Mouse (Mus musculus): ENCODE results near the gene Map2k6. TPM values are rescaled to one million over a fixed set of nuclear protein-coding genes. Genes with fewer than 3 reads are reported as not detected.

The Map2k6 gene
- polyA plus RNA-seq, 1 experiment from 2014 or later, result 44.7 TPM

DNA sequence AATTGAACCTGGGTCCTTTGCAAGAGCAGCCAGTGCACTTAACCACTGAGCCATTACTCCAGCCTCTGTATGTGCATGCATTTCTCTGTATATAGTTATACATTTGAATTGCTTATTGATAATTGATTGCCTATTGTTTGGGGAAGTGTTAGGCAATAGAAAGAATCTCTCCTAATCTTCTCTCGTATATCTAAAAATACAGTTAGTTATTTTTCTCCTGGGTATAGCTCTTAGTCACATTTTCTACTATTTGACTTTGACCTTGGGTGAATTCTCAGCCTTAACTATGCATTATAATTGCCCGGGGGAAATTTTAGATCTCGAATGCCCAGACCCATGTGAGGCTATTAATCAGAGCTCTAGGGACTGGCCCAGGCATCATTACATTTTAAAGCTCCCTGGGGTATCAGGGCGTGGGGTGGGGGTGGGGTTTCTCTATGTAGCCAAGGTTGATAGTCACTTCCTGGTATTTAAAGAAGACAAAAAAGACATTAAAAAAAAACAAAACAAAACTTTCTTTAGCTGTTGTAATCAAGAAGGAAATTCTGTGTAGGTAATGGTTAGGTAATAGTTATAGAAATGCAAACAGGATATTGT is 39.9 kb downstream of the Map2k6 start:
- 87% methylated on average over 4 of the region's 4 CpGs for WGBS
- Histone ChIP-seq H3K4me1 (peaks cover 13% of the 10 kb centered on the region), H3K4me3 (no peak overlapping the region), H3K9me3 (replicated peaks) (no peaks in the 10 kb centered on the region; the same call in none of the 2 replicates), H3K27ac (no peak overlapping the region), H3K27me3 (no peaks in the 10 kb centered on the region), H3K9ac (no peak overlapping the region), H3K36me3 (ENCODE audit: poor library complexity, severe bottlenecking) (peaks cover 18% of the 10 kb centered on the region; the same call in 1 of the 2 replicates), H3K4me2 (no peak overlapping the region)
- no peak for ATAC-seq

- WGBS, result 69% methylated on average over 7 of the region's 7 CpGs
- Histone ChIP-seq H3K4me1 (peaks cover 13% of the 10 kb centered on the region), H3K9me3 (replicated peaks) (no peaks in the 10 kb centered on the region; the same call in none of the 2 replicates), H3K9ac (no peak overlapping the region), H3K36me3 (ENCODE audit: poor library complexity, severe bottlenecking) (peaks cover 18% of the 10 kb centered on the region; the same call in 1 of the 2 replicates), H3K4me3 (no peak overlapping the region), H3K27ac (no peak overlapping the region), H3K4me2 (no peak overlapping the region), H3K27me3 (no peaks in the 10 kb centered on the region)
- ATAC-seq, result no peak
These were observed 40.4 kb downstream of the Map2k6 start for GRCm38 (mm10) chr11:110439354-110439753.

DNA sequence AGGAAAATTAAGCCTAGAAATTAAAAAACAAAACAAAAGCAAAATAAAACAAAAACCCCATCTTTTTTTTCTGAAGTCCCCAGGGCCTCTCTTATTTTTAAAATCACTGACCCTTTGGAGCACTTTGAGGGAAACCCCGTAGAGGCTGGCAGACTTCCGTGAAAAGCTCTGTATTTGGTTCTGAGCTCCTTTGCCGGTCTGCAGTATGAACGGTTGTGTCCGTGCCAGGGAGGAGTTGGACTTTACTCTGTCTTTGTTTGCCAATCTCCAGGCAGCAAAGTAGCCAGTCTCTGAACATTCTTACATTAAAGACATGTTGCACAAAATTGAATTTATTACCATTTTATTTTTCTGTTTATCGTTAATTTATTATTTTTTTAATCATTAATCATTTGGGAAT is 45.7 kb downstream of the Map2k6 start:
- WGBS, result 75% methylated on average over 6 of the region's 6 CpGs
- Histone ChIP-seq H3K4me1 (peaks cover 19% of the 10 kb centered on the region), H3K4me2 (no peak overlapping the region), H3K9me3 (replicated peaks) (no peaks in the 10 kb centered on the region; the same call in none of the 2 replicates), H3K4me3 (no peak overlapping the region), H3K27me3 (0 out of 2 replicates have a peak, but pooled peaks cover 7% of the 10 kb centered on the region), H3K9ac (no peak overlapping the region), H3K36me3 (ENCODE audit: poor library complexity, severe bottlenecking) (0 out of 2 replicates have a peak, but pooled peaks cover 12% of the 10 kb centered on the region), H3K27ac (no peak overlapping the region)
- no peak for ATAC-seq

- H3K36me3 ChIP-seq (ENCODE audit: poor library complexity, severe bottlenecking), result 0 out of 2 replicates have a peak, but pooled peaks cover under 1% of the 10 kb centered on the region
- 0 out of 2 replicates have a peak, but pooled peaks cover 7% of the 10 kb centered on the region for H3K27me3 ChIP-seq
- H3K9ac ChIP-seq, result peak overlapping the region; percentile 7
- no peaks in the 10 kb centered on the region for H3K9me3 ChIP-seq (replicated peaks)
- peak overlapping the region; percentile 46 for H3K4me2 ChIP-seq
- H3K27ac ChIP-seq, result peak overlapping the region; percentile 14; the same call in 1 of the 2 replicates
- ATAC-seq, result no peak
- no peak overlapping the region; the same call in 1 of the 2 replicates for H3K4me3 ChIP-seq
- 10% methylated on average over 7 of the region's 7 CpGs for WGBS
- peaks cover 28% of the 10 kb centered on the region for H3K4me1 ChIP-seq
These were observed 49.3 kb downstream of the Map2k6 start for GRCm38 (mm10) chr11:110448131-110448725.

- Histone ChIP-seq H3K9me3 (replicated peaks) (no peaks in the 10 kb centered on the region), H3K27me3 (0 out of 2 replicates have a peak, but pooled peaks cover 7% of the 10 kb centered on the region), H3K27ac (no peak overlapping the region), H3K4me3 (peak overlapping the region; percentile 23), H3K4me2 (peak overlapping the region; percentile 46), H3K9ac (peak overlapping the region; percentile 7), H3K4me1 (peaks cover 28% of the 10 kb centered on the region), H3K36me3 (ENCODE audit: poor library complexity, severe bottlenecking) (0 out of 2 replicates have a peak, but pooled peaks cover 5% of the 10 kb centered on the region)
- ATAC-seq, result no peak
- WGBS, result 2% methylated on average over 12 of the region's 12 CpGs
These were observed 49.8 kb downstream of the Map2k6 start for GRCm38 (mm10) chr11:110448726-110449161.

- no peak for ATAC-seq
- 0 out of 2 replicates have a peak, but pooled peaks cover 7% of the 10 kb centered on the region for H3K27me3 ChIP-seq
- peak overlapping the region; percentile 7 for H3K9ac ChIP-seq
- H3K4me2 ChIP-seq, result peak overlapping the region; percentile 46
- H3K36me3 ChIP-seq (ENCODE audit: poor library complexity, severe bottlenecking), result 0 out of 2 replicates have a peak, but pooled peaks cover 5% of the 10 kb centered on the region
- H3K27ac ChIP-seq, result no peak overlapping the region
- H3K4me3 ChIP-seq, result peak overlapping the region; percentile 23
- peaks cover 28% of the 10 kb centered on the region for H3K4me1 ChIP-seq
- H3K9me3 ChIP-seq (replicated peaks), result no peaks in the 10 kb centered on the region
- 6% methylated on average over 11 of the region's 11 CpGs for WGBS
These were observed 50.3 kb downstream of the Map2k6 start for GRCm38 (mm10) chr11:110449183-110449582.

- H3K9ac ChIP-seq, result no peak overlapping the region
- H3K9me3 ChIP-seq (replicated peaks), result no peaks in the 10 kb centered on the region
- H3K4me2 ChIP-seq, result no peak overlapping the region
- no peak overlapping the region for H3K4me3 ChIP-seq
- peaks cover 32% of the 10 kb centered on the region for H3K4me1 ChIP-seq
- 69% methylated on average over 15 of the region's 15 CpGs for WGBS
- H3K36me3 ChIP-seq (ENCODE audit: poor library complexity, severe bottlenecking), result 0 out of 2 replicates have a peak, but pooled peaks cover 5% of the 10 kb centered on the region
- 0 out of 2 replicates have a peak, but pooled peaks cover 7% of the 10 kb centered on the region for H3K27me3 ChIP-seq
- no peak overlapping the region for H3K27ac ChIP-seq
- peak; percentile 25 for ATAC-seq
These were observed 51.3 kb downstream of the Map2k6 start for GRCm38 (mm10) chr11:110450091-110450757.

- Histone ChIP-seq H3K27me3 (0 out of 2 replicates have a peak, but pooled peaks cover 7% of the 10 kb centered on the region), H3K9me3 (replicated peaks) (no peaks in the 10 kb centered on the region), H3K36me3 (ENCODE audit: poor library complexity, severe bottlenecking) (0 out of 2 replicates have a peak, but pooled peaks cover 5% of the 10 kb centered on the region), H3K4me2 (no peak overlapping the region), H3K4me1 (peaks cover 34% of the 10 kb centered on the region), H3K4me3 (no peak overlapping the region), H3K9ac (no peak overlapping the region), H3K27ac (no peak overlapping the region)
- 87% methylated on average over 4 of the region's 4 CpGs for WGBS
- no peak for ATAC-seq
These were observed 51.8 kb downstream of the Map2k6 start for GRCm38 (mm10) chr11:110450758-110451121.

DNA sequence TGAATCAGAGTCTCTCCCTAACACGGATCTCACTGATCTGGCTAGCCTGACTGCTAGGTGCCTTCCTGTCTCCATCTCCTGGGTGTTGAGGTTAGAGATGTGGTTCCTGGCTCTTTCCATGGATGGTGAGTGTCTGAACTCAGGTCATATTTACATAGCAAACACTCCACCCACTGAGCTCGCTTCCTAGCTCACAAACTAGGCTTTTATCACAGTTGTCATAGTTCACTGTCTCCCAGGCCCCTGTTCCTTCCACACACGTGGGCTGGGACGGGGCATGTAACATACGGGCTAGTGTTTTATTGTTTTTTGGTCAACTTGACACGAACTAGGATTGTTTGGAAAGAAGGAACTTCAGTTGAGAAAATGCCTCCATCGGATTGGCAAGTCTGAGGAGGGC is 52.7 kb downstream of the Map2k6 start:
- Histone ChIP-seq H3K27me3 (0 out of 2 replicates have a peak, but pooled peaks cover 4% of the 10 kb centered on the region), H3K9ac (no peak overlapping the region), H3K4me1 (peaks cover 38% of the 10 kb centered on the region), H3K4me3 (no peak overlapping the region), H3K9me3 (replicated peaks) (no peaks in the 10 kb centered on the region), H3K36me3 (ENCODE audit: poor library complexity, severe bottlenecking) (0 out of 2 replicates have a peak, but pooled peaks cover 5% of the 10 kb centered on the region), H3K27ac (no peak overlapping the region), H3K4me2 (no peak overlapping the region)
- no peak for ATAC-seq
- 93% methylated on average over 7 of the region's 7 CpGs for WGBS

- H3K27me3 ChIP-seq, result no peaks in the 10 kb centered on the region
- WGBS, result 94% methylated on average over 5 of the region's 5 CpGs
- H3K9me3 ChIP-seq (replicated peaks), result no peaks in the 10 kb centered on the region
- H3K27ac ChIP-seq, result no peak overlapping the region
- H3K4me3 ChIP-seq, result no peak overlapping the region
- H3K36me3 ChIP-seq (ENCODE audit: poor library complexity, severe bottlenecking), result 0 out of 2 replicates have a peak, but pooled peaks cover 5% of the 10 kb centered on the region
- no peak overlapping the region for H3K4me2 ChIP-seq
- ATAC-seq, result no peak
- H3K9ac ChIP-seq, result no peak overlapping the region
- H3K4me1 ChIP-seq, result peaks cover 32% of the 10 kb centered on the region
These were observed 54.7 kb downstream of the Map2k6 start for GRCm38 (mm10) chr11:110453445-110454154.

- H3K9me3 ChIP-seq (replicated peaks), result no peaks in the 10 kb centered on the region
- H3K36me3 ChIP-seq (ENCODE audit: poor library complexity, severe bottlenecking), result 0 out of 2 replicates have a peak, but pooled peaks cover 5% of the 10 kb centered on the region
- ATAC-seq, result peak; percentile 81
- H3K27me3 ChIP-seq, result no peaks in the 10 kb centered on the region
- WGBS, result 80% methylated on average over 7 of the region's 7 CpGs
- no peak overlapping the region for H3K4me2 ChIP-seq
- H3K9ac ChIP-seq, result no peak overlapping the region
- H3K4me1 ChIP-seq, result peaks cover 25% of the 10 kb centered on the region
- peak overlapping the region; percentile 22; the same call in 1 of the 2 replicates for H3K27ac ChIP-seq
- H3K4me3 ChIP-seq, result no peak overlapping the region
These were observed 58.6 kb downstream of the Map2k6 start for GRCm38 (mm10) chr11:110457441-110457912.

Data from forebrain, embryonic 13.5 days (tissue).